Mouse (Mus musculus) spleen, postnatal 10 days (tissue): ENCODE measurements at regions not wholly inside any gene's neighbourhood (a gene's known extent, or its start where the extent isn't known, plus 50 kb on each side); places are given as distances from the start of the nearest gene placed in this dataset.

Experiments
- DNase-seq, 2 experiments: peaks; one replicate each; pipeline ENCODE4 v3.0.0; 2021 to 2022; ENCODE audit warnings: low spot score in 2 of 2

- DNase-seq = no peak
Observed at GRCm38 (mm10) chr11:65364910-65365309, 95.1 kb upstream of the Myocd start.

GRCm38 (mm10) chr11:65363846-65364245, 94.1 kb upstream of the Myocd start:
- DNase-seq = no peak

GRCm38 (mm10) chr11:65360729-65361128, 90.9 kb upstream of the Myocd start:
- DNase-seq = no peak

- DNase-seq = no peak
Observed at GRCm38 (mm10) chr11:65358908-65359307, 89.1 kb upstream of the Myocd start.

- no peak for DNase-seq
Observed at GRCm38 (mm10) chr11:65352516-65352915, 82.7 kb upstream of the Myocd start.

- no peak for DNase-seq
Observed at GRCm38 (mm10) chr11:65349013-65349412, 79.2 kb upstream of the Myocd start.

- DNase-seq = no peak
Observed at GRCm38 (mm10) chr11:65341683-65342440, 72.1 kb upstream of the Myocd start.

- no peak for DNase-seq
Observed at GRCm38 (mm10) chr11:65334286-65334685, 64.5 kb upstream of the Myocd start.

- no peak for DNase-seq
Observed at GRCm38 (mm10) chr11:65333101-65333500, 63.3 kb upstream of the Myocd start.

GRCm38 (mm10) chr11:65322877-65323440, 53.2 kb upstream of the Myocd start:
- DNase-seq = no peak
